ENCODE assay signal across 8 mouse cellular contexts in genomic region chr11:72538037-72538755, GRCm38 (mm10). TPM values are rescaled to one million over a fixed set of nuclear protein-coding genes. Genes with fewer than 3 reads are reported as not detected.
DNase-seq lines count a peak whose midpoint lies in the region; ATAC-seq and TF ChIP-seq lines count a peak whose summit lies in the region.

No protein-coding gene starts in this region.

- H3K4me3 ChIP-seq in liver, embryonic 14.5 days (ENCODE audit: insufficient read depth in 1 of 2, low read depth in 2 of 2, low read length in 2 of 2), result no peak overlapping the region
- no peak overlapping the region for H3K4me3 ChIP-seq in forebrain, embryonic 13.5 days

- no peak for TF ChIP-seq CTCF in liver, embryonic 14.5 days (IDR thresholded peaks at IDR 0.05; ENCODE audit: low read depth)

- H3K9me3 ChIP-seq in liver, embryonic 14.5 days (ENCODE audit: control insufficient read depth, low read length), result no peaks in the 10 kb centered on the region
- no peaks in the 10 kb centered on the region for H3K9me3 ChIP-seq in forebrain, embryonic 13.5 days (replicated peaks)

- H3K36me3 ChIP-seq in liver, embryonic 14.5 days (replicated peaks; ENCODE audit: control insufficient read depth, insufficient read depth, low read depth), result no peaks in the 10 kb centered on the region
- H3K36me3 ChIP-seq in forebrain, embryonic 13.5 days (ENCODE audit: poor library complexity, severe bottlenecking), result no peaks in the 10 kb centered on the region

- TF ChIP-seq EP300 in liver, embryonic 14.5 days (IDR thresholded peaks at IDR 0.05; ENCODE audit: low read depth), result no peak

- H3K27ac ChIP-seq in liver, embryonic 14.5 days, result no peak overlapping the region
- H3K27ac ChIP-seq in forebrain, embryonic 13.5 days, result no peak overlapping the region

- peaks cover 2 to 9% of the 10 kb centered on the region in 2 experiments; a peak in 2 of 4 replicates for H3K4me1 ChIP-seq in liver, embryonic 14.5 days (replicated peaks; ENCODE audit: control insufficient read depth in 2 of 2, insufficient read depth in 2 of 2, low read length in 1 of 2)
- H3K4me1 ChIP-seq in forebrain, embryonic 13.5 days, result no peaks in the 10 kb centered on the region

- DNase-seq in adrenal gland, adult (ENCODE audit: inconsistent age in 2 of 2, low spot score in 1 of 2), result peak; percentile 18 to 55
- no peak for DNase-seq in adrenal gland, postnatal 4 days (ENCODE audit: low spot score in 2 of 2)
- DNase-seq in thymus, adult 18-20 months, result peak; percentile 14 to 23
- DNase-seq in thymus, postnatal 36 days, result no peak
- DNase-seq in liver, embryonic 14.5 days (ENCODE audit: low read depth in 3 of 3, low spot score in 3 of 3), result no peak
- peak; percentile 71 for DNase-seq in yolk sac, embryonic 10.5 days (ENCODE audit: low spot score)
- no peak for DNase-seq in urinary bladder, postnatal 14 days (ENCODE audit: low spot score)

- no peak overlapping the region for H3K9ac ChIP-seq in liver, embryonic 14.5 days (replicated peaks)
- no peak overlapping the region for H3K9ac ChIP-seq in forebrain, embryonic 13.5 days

- no peaks in the 10 kb centered on the region for H3K27me3 ChIP-seq in liver, embryonic 14.5 days (ENCODE audit: control insufficient read depth, insufficient read depth, low read length)
- no peaks in the 10 kb centered on the region for H3K27me3 ChIP-seq in forebrain, embryonic 13.5 days

- WGBS in liver, embryonic 14.5 days (ENCODE audit: insufficient replicate concordance), result 53% methylated on average over 8 of the region's 8 CpGs
- 72% methylated on average over 8 of the region's 8 CpGs for WGBS in forebrain, embryonic 13.5 days

- ATAC-seq in liver, embryonic 14.5 days (ENCODE audit: insufficient read depth), result peak; percentile 28; the same call in 1 of the 2 replicates
- ATAC-seq in forebrain, embryonic 13.5 days, result no peak

- H3K4me2 ChIP-seq in liver, embryonic 14.5 days (ENCODE audit: low read depth), result no peak overlapping the region
- no peak overlapping the region for H3K4me2 ChIP-seq in forebrain, embryonic 13.5 days

RNA-seq across cellular contexts. Expression of gene Spns3, which starts 12.1 kb away (rescaled TPM):
- total RNA-seq in adrenal gland, postnatal 4 days (2021), result under 1 TPM; 0.45 to 0.50 TPM
- 1.3 and 1.7 TPM in 2 replicates for polyA plus RNA-seq in liver, embryonic 14.5 days (2012; rRNA removed)
- polyA plus RNA-seq in liver, embryonic 14.5 days (2014; fragmentation: Nextera tagmentation; extraction: Ambion mirVana), result 1.3 TPM in 2 replicates
- polyA plus RNA-seq in forebrain, embryonic 13.5 days (2015; fragmentation: Nextera tagmentation; extraction: Ambion mirVana), result 0.14 TPM in 1 of 2 replicates, not detected in the other

RNA-seq across cellular contexts. Expression of gene Spns2, which starts 48.5 kb away (rescaled TPM):
- 1 to 10 TPM; 8.9 to 9.6 TPM for total RNA-seq in adrenal gland, postnatal 4 days (2021)
- polyA plus RNA-seq in liver, embryonic 14.5 days (2012; rRNA removed), result 8.6 and 12.9 TPM in 2 replicates
- polyA plus RNA-seq in liver, embryonic 14.5 days (2014; fragmentation: Nextera tagmentation; extraction: Ambion mirVana), result 3.8 and 6.3 TPM in 2 replicates
- polyA plus RNA-seq in forebrain, embryonic 13.5 days (2015; fragmentation: Nextera tagmentation; extraction: Ambion mirVana), result 3.5 and 3.6 TPM in 2 replicates

Comparison
In these comparisons a context has a peak if more than half of its experiments do, and no peak if none do; other contexts are left out.
1. DNase-seq: peak in adrenal gland, adult (2 of 2), thymus, adult 18-20 months (2 of 2) and yolk sac, embryonic 10.5 days (single experiment); none in adrenal gland, postnatal 4 days (0 of 2), thymus, postnatal 36 days (0 of 2), liver, embryonic 14.5 days (0 of 3) and urinary bladder, postnatal 14 days (single experiment).